Mouse (Mus musculus): ENCODE measurements at regions not wholly inside any gene's neighbourhood (a gene's known extent, or its start where the extent isn't known, plus 50 kb on each side); places are given as distances from the start of the nearest gene placed in this dataset.
"Not testable (repeated sequence)": the region's sequence is repeated elsewhere in the genome, so short reads cannot be mapped to it uniquely, and the experiment has no call there.

DNA sequence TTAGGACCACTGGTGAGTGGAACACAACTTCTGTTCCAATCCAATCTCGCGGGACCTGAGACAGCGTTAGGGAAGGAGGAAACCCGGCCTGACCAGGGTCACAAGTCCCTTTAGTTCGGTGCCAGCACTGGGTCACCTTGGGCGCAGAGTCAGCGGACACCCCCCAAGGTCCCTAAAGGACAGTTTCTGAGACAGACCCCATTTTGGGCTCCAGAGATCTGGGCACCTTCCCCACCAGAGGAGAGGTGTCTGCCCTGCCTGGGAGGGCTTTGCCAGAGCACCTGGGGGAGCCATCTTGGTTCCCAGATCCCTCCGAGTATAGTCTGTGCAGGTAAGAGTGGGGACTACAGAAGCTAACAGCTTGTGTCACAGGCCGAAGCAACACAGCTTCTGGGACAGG lies 270.5 kb upstream of the Impg1 start:
- not testable (repeated sequence) for H3K36me3 ChIP-seq (ENCODE audit: control insufficient read depth, insufficient read depth, low read length); H3K27me3 ChIP-seq (ENCODE audit: control insufficient read depth, insufficient read depth, low read length); H3K27ac ChIP-seq (ENCODE audit: low read depth, low read length); DNase-seq (ENCODE audit: low spot score); H3K4me3 ChIP-seq (ENCODE audit: low read depth, low read length); H3K9ac ChIP-seq (ENCODE audit: low read depth, low read length); H3K4me2 ChIP-seq (replicated peaks; ENCODE audit: low read depth, low read length); H3K4me1 ChIP-seq (replicated peaks; ENCODE audit: control insufficient read depth, insufficient read depth, low read length); H3K9me3 ChIP-seq (ENCODE audit: control insufficient read depth, low read length); ATAC-seq (ENCODE audit: low FRiP score)
- 92% methylated on average over 9 of the region's 9 CpGs for WGBS

- no peaks in the 10 kb centered on the region for H3K9me3 ChIP-seq (ENCODE audit: control insufficient read depth, low read length)
- no peaks in the 10 kb centered on the region for H3K27me3 ChIP-seq (ENCODE audit: control insufficient read depth, insufficient read depth, low read length)
- H3K36me3 ChIP-seq (ENCODE audit: control insufficient read depth, insufficient read depth, low read length): no peaks in the 10 kb centered on the region
- no peak for DNase-seq (ENCODE audit: low spot score)
- no peak overlapping the region for H3K9ac ChIP-seq (ENCODE audit: low read depth, low read length)
- H3K4me2 ChIP-seq (replicated peaks; ENCODE audit: low read depth, low read length): no peak overlapping the region
- H3K4me1 ChIP-seq (replicated peaks; ENCODE audit: control insufficient read depth, insufficient read depth, low read length): no peaks in the 10 kb centered on the region
- no peak overlapping the region for H3K4me3 ChIP-seq (ENCODE audit: low read depth, low read length)
- no peak overlapping the region for H3K27ac ChIP-seq (ENCODE audit: low read depth, low read length)
- 82% methylated on average over 1 of the region's 1 CpGs for WGBS
- ATAC-seq (ENCODE audit: low FRiP score): no peak
These were observed 267.7 kb upstream of the Impg1 start for GRCm38 (mm10) chr9:80732971-80733370.

DNA sequence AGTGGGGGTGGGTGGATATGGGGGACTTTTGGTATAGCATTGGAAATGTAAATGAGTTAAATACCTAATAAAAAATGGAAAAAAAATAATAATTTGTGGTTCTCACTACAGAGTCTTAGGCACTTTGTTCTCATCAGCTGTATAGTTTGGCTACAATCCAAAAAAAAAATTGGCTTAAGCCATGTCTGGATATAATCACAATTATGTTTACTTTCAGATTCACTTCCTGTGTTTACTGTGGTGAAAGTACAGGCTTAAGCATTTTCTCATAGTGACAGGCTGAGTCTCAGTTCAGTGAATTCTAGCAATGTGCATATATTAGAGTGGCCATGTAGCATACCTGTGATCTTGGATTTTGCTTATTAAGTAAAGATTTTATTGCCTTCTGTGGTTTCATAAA lies 258.4 kb upstream of the Impg1 start:
- H3K4me3 ChIP-seq (ENCODE audit: low read depth, low read length): no peak overlapping the region
- H3K9ac ChIP-seq (ENCODE audit: low read depth, low read length): no peak overlapping the region
- H3K27ac ChIP-seq (ENCODE audit: low read depth, low read length): no peak overlapping the region
- no peak for ATAC-seq (ENCODE audit: low FRiP score)
- no peak overlapping the region for H3K4me2 ChIP-seq (replicated peaks; ENCODE audit: low read depth, low read length)
- H3K4me1 ChIP-seq (replicated peaks; ENCODE audit: control insufficient read depth, insufficient read depth, low read length): no peaks in the 10 kb centered on the region
- H3K9me3 ChIP-seq (ENCODE audit: control insufficient read depth, low read length): no peaks in the 10 kb centered on the region
- DNase-seq (ENCODE audit: low spot score): no peak
- H3K27me3 ChIP-seq (ENCODE audit: control insufficient read depth, insufficient read depth, low read length): no peaks in the 10 kb centered on the region
- no peaks in the 10 kb centered on the region for H3K36me3 ChIP-seq (ENCODE audit: control insufficient read depth, insufficient read depth, low read length)

DNA sequence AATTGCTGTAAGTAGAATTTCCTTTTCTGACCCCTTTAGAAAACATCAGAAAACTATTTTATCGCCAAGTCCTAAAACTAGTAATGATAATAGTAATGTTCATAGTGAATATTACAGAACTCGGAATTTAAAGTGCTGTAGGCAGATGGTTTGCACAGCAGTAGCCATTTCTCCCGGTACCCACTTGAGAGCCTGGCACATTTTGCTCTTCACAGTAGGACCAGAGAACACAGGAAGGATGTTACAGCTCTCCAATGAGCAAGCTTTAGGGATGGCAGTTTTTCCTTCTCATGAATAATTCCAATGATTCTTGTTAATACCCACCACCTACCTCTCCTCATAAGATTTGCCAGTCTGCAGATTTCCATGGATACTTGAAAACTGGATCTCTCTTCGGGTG lies 253.2 kb upstream of the Impg1 start:
- no peak overlapping the region for H3K4me3 ChIP-seq (ENCODE audit: low read depth, low read length)
- H3K4me2 ChIP-seq (replicated peaks; ENCODE audit: low read depth, low read length): no peak overlapping the region
- H3K9ac ChIP-seq (ENCODE audit: low read depth, low read length): no peak overlapping the region
- 89% methylated on average over 4 of the region's 4 CpGs for WGBS
- DNase-seq (ENCODE audit: low spot score) (no peak), ATAC-seq (ENCODE audit: low FRiP score) (no peak)
- no peaks in the 10 kb centered on the region for H3K27me3 ChIP-seq (ENCODE audit: control insufficient read depth, insufficient read depth, low read length)
- H3K27ac ChIP-seq (ENCODE audit: low read depth, low read length): no peak overlapping the region
- H3K4me1 ChIP-seq (replicated peaks; ENCODE audit: control insufficient read depth, insufficient read depth, low read length): no peaks in the 10 kb centered on the region
- H3K36me3 ChIP-seq (ENCODE audit: control insufficient read depth, insufficient read depth, low read length): no peaks in the 10 kb centered on the region
- no peaks in the 10 kb centered on the region for H3K9me3 ChIP-seq (ENCODE audit: control insufficient read depth, low read length)

DNA sequence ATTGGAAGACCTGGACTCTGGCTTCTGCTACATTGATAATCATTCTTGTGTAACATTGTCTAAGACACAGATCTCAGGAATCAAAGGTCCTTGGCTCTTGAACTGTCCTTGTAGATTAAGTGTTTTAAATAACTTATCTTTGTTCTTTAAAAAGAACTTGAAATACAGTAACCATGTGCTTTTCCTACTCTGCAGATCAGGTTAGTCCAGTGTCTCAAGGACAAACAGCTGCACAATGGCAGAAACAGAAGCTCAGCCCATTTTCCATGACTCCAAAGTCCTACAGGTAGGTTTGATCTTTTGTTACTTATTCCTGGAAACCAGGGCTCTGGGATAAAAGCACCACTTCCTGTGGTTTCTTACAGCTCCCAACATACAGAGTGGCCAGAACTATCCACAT lies 244.5 kb upstream of the Impg1 start:
- no peaks in the 10 kb centered on the region for H3K4me1 ChIP-seq (replicated peaks; ENCODE audit: control insufficient read depth, insufficient read depth, low read length)
- no peak overlapping the region for H3K27ac ChIP-seq (ENCODE audit: low read depth, low read length)
- no peaks in the 10 kb centered on the region for H3K9me3 ChIP-seq (ENCODE audit: control insufficient read depth, low read length)
- H3K27me3 ChIP-seq (ENCODE audit: control insufficient read depth, insufficient read depth, low read length): no peaks in the 10 kb centered on the region
- H3K9ac ChIP-seq (ENCODE audit: low read depth, low read length): no peak overlapping the region
- H3K4me3 ChIP-seq (ENCODE audit: low read depth, low read length): no peak overlapping the region
- no peak overlapping the region for H3K4me2 ChIP-seq (replicated peaks; ENCODE audit: low read depth, low read length)
- DNase-seq (ENCODE audit: low spot score): no peak
- no peak for ATAC-seq (ENCODE audit: low FRiP score)
- no peaks in the 10 kb centered on the region for H3K36me3 ChIP-seq (ENCODE audit: control insufficient read depth, insufficient read depth, low read length)

DNA sequence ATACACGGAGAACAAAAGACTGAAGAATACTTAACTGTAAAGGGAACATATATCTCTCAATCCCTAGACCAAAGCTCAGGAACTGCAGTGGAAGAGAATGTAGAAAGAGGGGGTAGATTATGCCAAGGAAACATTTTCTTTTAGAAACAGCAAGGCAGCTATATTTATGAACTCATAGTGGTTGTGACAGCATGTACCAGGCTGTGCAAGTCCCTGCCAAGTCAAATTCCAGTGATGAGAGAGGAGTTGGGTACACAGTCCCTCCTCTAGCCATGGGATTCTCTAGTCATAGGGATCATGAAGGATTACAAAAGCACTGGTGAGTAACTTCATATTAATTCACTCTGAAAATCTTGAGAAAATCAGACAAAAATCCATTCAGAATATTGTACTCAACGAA lies 240.0 kb upstream of the Impg1 start:
- Histone ChIP-seq H3K4me2 (replicated peaks; ENCODE audit: low read depth, low read length) (no peak overlapping the region), H3K4me1 (replicated peaks; ENCODE audit: control insufficient read depth, insufficient read depth, low read length) (no peaks in the 10 kb centered on the region), H3K9ac (ENCODE audit: low read depth, low read length) (no peak overlapping the region), H3K4me3 (ENCODE audit: low read depth, low read length) (no peak overlapping the region), H3K9me3 (ENCODE audit: control insufficient read depth, low read length) (no peaks in the 10 kb centered on the region), H3K27me3 (ENCODE audit: control insufficient read depth, insufficient read depth, low read length) (no peaks in the 10 kb centered on the region), H3K36me3 (ENCODE audit: control insufficient read depth, insufficient read depth, low read length) (no peaks in the 10 kb centered on the region), H3K27ac (ENCODE audit: low read depth, low read length) (no peak overlapping the region)
- ATAC-seq (ENCODE audit: low FRiP score): no peak
- DNase-seq (ENCODE audit: low spot score): no peak
- 87% methylated on average over 2 of the region's 2 CpGs for WGBS

- WGBS: 88% methylated on average over 2 of the region's 2 CpGs
- DNase-seq (ENCODE audit: low spot score) (no peak), ATAC-seq (ENCODE audit: low FRiP score) (no peak)
- Histone ChIP-seq H3K4me1 (replicated peaks; ENCODE audit: control insufficient read depth, insufficient read depth, low read length) (no peaks in the 10 kb centered on the region), H3K9ac (ENCODE audit: low read depth, low read length) (no peak overlapping the region), H3K36me3 (ENCODE audit: control insufficient read depth, insufficient read depth, low read length) (no peaks in the 10 kb centered on the region), H3K9me3 (ENCODE audit: control insufficient read depth, low read length) (no peaks in the 10 kb centered on the region), H3K4me3 (ENCODE audit: low read depth, low read length) (no peak overlapping the region), H3K27ac (ENCODE audit: low read depth, low read length) (no peak overlapping the region), H3K27me3 (ENCODE audit: control insufficient read depth, insufficient read depth, low read length) (no peaks in the 10 kb centered on the region), H3K4me2 (replicated peaks; ENCODE audit: low read depth, low read length) (no peak overlapping the region)
These were observed 231.9 kb upstream of the Impg1 start for GRCm38 (mm10) chr9:80697171-80697570.

GRCm38 (mm10) chr9:80688481-80689086 lies 223.3 kb upstream of the Impg1 start:
- no peaks in the 10 kb centered on the region for H3K36me3 ChIP-seq (ENCODE audit: control insufficient read depth, insufficient read depth, low read length)
- DNase-seq (ENCODE audit: low spot score) (peak; percentile 1), ATAC-seq (ENCODE audit: low FRiP score) (no peak; the same call in 1 of the 2 replicates)
- WGBS: 71% methylated on average over 9 of the region's 9 CpGs
- no peak overlapping the region for H3K4me2 ChIP-seq (replicated peaks; ENCODE audit: low read depth, low read length)
- H3K4me3 ChIP-seq (ENCODE audit: low read depth, low read length): no peak overlapping the region
- H3K9me3 ChIP-seq (ENCODE audit: control insufficient read depth, low read length): no peaks in the 10 kb centered on the region
- H3K27me3 ChIP-seq (ENCODE audit: control insufficient read depth, insufficient read depth, low read length): no peaks in the 10 kb centered on the region
- H3K9ac ChIP-seq (ENCODE audit: low read depth, low read length): no peak overlapping the region
- H3K4me1 ChIP-seq (replicated peaks; ENCODE audit: control insufficient read depth, insufficient read depth, low read length): no peaks in the 10 kb centered on the region
- no peak overlapping the region for H3K27ac ChIP-seq (ENCODE audit: low read depth, low read length)

DNA sequence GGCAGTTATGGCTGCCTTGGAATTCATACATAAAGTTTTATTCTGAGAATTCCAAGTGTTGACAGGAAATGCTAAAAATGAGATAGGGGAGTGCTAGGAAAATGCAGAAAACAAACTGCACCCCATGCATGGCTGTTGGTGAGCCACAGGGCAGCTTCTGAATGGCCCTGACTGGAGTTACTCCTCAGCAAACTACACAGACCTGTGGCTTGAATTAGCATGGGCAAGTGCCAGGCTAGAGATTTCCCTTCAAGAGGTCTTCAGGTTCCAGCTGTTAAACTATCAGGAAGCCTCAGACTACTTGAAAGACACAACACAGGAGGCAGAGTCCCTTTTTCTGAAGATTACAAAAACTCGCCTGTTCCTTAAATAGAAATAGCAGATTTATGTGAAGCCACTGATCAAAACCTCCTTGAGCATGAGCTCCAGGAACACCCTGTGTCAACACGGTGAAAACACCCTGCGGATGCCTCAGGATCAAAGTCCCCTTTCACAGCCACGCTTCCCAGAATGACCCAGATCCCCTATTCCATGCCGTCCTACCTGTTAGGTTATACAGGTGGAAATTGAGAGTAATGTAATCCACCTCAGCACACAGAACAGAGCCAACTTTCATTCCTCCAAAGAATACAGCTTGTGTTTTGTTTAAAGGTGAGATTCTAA lies 217.9 kb upstream of the Impg1 start:
- WGBS: 76% methylated on average over 5 of the region's 5 CpGs
- H3K4me1 ChIP-seq (replicated peaks; ENCODE audit: control insufficient read depth, insufficient read depth, low read length): no peaks in the 10 kb centered on the region
- no peak overlapping the region for H3K4me3 ChIP-seq (ENCODE audit: low read depth, low read length)
- H3K9me3 ChIP-seq (ENCODE audit: control insufficient read depth, low read length): no peaks in the 10 kb centered on the region
- H3K27me3 ChIP-seq (ENCODE audit: control insufficient read depth, insufficient read depth, low read length): no peaks in the 10 kb centered on the region
- no peak overlapping the region for H3K4me2 ChIP-seq (replicated peaks; ENCODE audit: low read depth, low read length)
- no peak overlapping the region for H3K9ac ChIP-seq (ENCODE audit: low read depth, low read length)
- no peaks in the 10 kb centered on the region for H3K36me3 ChIP-seq (ENCODE audit: control insufficient read depth, insufficient read depth, low read length)
- no peak for ATAC-seq (ENCODE audit: low FRiP score)
- DNase-seq (ENCODE audit: low spot score): no peak
- no peak overlapping the region for H3K27ac ChIP-seq (ENCODE audit: low read depth, low read length)
